Mouse (Mus musculus) embryonic fibroblast, embryonic 13.5 days (primary cell): Measurements from ENCODE around the gene Mpig6b. TPM values are rescaled to one million over a fixed set of nuclear protein-coding genes. Genes with fewer than 3 reads are reported as not detected.

Source experiments
- H3K27ac ChIP-seq: 2 replicates; pipeline ENCODE4 v1.5.1; 2012; ENCODE audit warnings: low read length, control low read depth, inconsistent platforms; ENCODE audit not compliant: insufficient read depth
- H3K4me1 ChIP-seq: 2 replicates; pipeline ENCODE4 v1.6.1; 2011; ENCODE audit warnings: low read length; ENCODE audit not compliant: control insufficient read depth, insufficient read depth
- H3K4me3 ChIP-seq: 2 replicates; pipeline ENCODE4 v1.5.1; 2011; ENCODE audit warnings: mild to moderate bottlenecking, control low read depth, low read length; ENCODE audit not compliant: insufficient read depth
- CTCF ChIP-seq: IDR thresholded peaks from 2 replicates; pipeline ENCODE4 v1.5.1; 2011; ENCODE audit warnings: mild to moderate bottlenecking, control low read depth, low read length, moderate library complexity, borderline replicate concordance; ENCODE audit not compliant: insufficient read depth
- POLR2A ChIP-seq: IDR thresholded peaks from 2 replicates; pipeline ENCODE4 v1.6.1; 2011; ENCODE audit warnings: low read depth, mild to moderate bottlenecking, control low read depth, low read length, moderate library complexity
- polyA plus RNA-seq: library from polyadenylated mRNA; stranded (reverse); fragments of >200 nt; gene quantifications from 2 replicates; pipeline ENCODE4 v1.2.4, GENCODE M21; 2011; ENCODE audit warnings: low read depth; ENCODE audit not compliant: missing spikeins, insufficient read length

Gene Mpig6b
- 0.22 TPM in 1 of 2 replicates, not detected in the other for polyA plus RNA-seq

DNA sequence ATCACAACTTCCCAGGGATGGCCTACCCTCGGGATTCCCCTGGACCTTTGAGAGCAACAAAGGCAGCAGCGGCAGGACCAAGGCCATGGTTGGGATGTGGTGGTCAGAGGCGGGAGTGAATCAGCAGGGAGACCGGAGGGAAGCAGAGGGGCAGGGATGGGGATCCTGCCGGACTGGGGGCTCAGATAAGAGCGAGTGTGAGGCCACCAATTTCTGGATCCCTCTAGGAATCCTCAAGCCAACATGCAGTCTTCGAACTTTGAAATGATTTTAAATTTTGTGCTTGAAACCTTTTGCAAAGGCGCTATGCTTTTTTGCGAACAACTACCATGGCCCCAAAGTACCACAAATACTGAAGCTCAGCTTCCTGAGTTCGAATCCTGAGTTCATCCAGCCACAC, at the start of gene Mpig6b:
Mpig6b (minus strand) TSS at position 101 of the 400 bp plus-strand sequence.
- H3K4me1 ChIP-seq, result no peaks in the 10 kb centered on the region
- no peak within 1 kb of the TSS for H3K4me3 ChIP-seq
- TF ChIP-seq CTCF (no peak), POLR2A (no peak)
- H3K27ac ChIP-seq, result no peak within 1 kb of the TSS

DNA sequence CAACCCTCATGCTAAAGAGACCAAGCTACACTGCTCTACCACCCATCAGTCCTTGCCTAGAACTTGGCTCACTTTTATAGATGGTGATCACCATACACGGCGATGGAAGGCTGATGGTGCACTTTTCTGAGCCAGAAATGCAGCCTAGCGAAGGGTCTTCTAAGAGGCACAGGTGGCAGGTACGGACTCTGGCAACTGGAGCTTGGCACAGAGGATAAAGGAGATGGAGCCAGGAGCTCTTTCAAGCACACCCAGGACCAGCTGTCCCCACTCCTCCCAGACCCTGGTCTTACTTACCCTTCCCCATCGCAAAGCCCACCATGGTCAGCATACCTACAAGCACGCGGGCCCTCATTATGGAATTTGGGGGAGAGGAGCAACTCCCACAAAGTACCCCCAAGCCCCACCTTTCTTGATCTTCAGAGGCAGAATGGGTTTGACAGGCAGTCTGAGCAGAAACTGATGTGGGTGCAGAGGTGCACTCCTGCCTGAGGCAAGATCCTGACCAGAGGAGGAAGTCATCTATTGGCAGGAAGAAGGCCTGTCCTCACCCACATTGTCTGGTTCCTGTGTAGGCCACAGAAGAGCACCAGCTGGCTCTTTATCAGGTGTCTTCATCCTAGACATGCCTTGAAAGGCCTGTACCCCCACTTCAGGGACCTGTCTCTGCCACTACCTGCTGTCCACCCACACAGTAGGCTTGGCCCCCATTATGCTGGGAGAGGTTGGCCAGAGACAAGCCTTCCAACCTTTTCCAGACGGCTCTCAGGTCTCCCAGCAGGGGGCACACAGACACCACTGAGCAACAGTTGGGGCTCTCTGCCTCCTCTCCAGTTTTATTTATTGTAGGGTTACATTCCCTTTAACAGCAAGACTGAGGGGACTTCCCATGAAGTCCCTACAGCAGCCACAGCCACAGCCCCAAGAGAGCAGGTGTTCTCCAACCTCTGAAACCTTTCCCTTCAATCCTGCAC, 49.3 kb upstream of the Mpig6b start, which contains the start of gene Ly6g5b:
Ly6g5b (minus strand) TSS at position 383 of the 974 bp plus-strand sequence.
- TF ChIP-seq CTCF (0 out of 2 replicates have a peak, but pooled peaks have one; percentile 2), POLR2A (no peak)
- Histone ChIP-seq H3K4me1 (no peaks in the 10 kb centered on the region), H3K27ac (no peak within 1 kb of the TSS), H3K4me3 (no peak within 1 kb of the TSS)

DNA sequence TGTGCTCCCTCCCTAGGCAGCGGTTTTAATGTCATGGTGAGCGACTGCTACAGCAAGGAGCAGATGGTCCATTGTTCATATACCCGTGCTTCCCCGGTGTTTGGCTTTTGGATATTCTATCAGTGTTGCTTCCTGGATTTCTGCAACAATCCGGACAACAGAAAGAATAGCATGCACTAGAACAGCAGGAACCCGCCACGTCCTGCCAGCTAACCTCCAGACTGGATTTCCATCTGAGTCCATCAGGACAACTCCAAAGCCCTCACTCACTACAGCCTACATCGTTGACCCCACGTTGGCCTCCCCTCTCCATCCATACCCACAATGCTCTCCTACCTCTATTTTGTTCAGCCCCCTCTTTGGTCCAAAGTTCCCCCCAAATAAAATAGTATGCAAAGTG, 45.8 kb upstream of the Mpig6b start:
- H3K4me1 ChIP-seq, result no peaks in the 10 kb centered on the region
- no peak overlapping the region for H3K27ac ChIP-seq
- H3K4me3 ChIP-seq, result no peak overlapping the region
- no peak for TF ChIP-seq CTCF
- TF ChIP-seq POLR2A, result no peak

DNA sequence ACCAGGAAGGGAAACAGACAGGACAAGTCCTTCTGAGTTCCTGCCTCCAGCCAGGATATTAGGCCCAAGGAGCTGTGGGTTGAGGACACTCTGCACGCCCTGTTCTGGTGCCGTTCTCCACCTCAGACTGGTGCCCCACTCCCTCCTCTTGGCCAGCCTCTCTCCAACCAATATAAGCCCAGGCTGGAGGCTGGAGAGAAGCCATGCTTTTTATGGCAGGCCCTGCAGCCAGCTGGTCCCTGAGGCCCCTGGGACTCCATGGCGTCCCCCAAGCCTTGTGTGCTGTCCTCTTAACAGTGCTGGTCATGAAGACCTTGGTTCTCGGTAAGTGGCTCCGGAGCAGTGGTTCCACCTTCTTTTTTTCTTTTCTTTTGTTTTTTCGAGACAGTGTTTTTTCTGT, 42.1 kb upstream of the Mpig6b start, which contains the start of gene Ly6g5c:
Ly6g5c (plus strand) TSS at position 183 of the 400 bp plus-strand sequence.
- TF ChIP-seq CTCF, result no peak
- no peak for TF ChIP-seq POLR2A
- H3K27ac ChIP-seq, result no peak within 1 kb of the TSS

DNA sequence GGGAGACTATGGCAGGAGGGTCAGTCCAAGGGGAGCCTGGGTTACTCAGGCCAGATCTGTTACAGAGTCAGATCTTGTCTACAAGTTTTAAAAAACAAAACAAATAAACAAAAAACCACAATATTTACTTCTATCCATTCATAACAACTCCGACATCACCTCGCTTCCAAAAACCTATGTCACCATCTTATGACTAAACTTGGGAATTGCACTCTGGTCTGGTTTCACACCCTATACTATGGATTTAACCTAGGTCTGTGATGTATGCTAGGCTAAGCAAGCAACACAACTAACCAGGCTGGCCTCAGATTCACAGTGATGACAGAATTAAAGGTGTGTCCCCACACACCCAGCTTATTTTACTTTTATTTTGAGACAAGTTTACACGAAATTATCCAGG, 40.5 kb upstream of the Mpig6b start:
- Histone ChIP-seq H3K4me1 (no peaks in the 10 kb centered on the region), H3K27ac (no peak overlapping the region), H3K4me3 (no peak overlapping the region)
- TF ChIP-seq POLR2A (no peak), CTCF (no peak)

More for the DNA sequence above, 42.1 kb upstream of the Mpig6b start, which contains the start of gene Ly6g5c:
- no peaks in the 10 kb centered on the region for H3K4me1 ChIP-seq
- H3K4me3 ChIP-seq, result no peak within 1 kb of the TSS

DNA sequence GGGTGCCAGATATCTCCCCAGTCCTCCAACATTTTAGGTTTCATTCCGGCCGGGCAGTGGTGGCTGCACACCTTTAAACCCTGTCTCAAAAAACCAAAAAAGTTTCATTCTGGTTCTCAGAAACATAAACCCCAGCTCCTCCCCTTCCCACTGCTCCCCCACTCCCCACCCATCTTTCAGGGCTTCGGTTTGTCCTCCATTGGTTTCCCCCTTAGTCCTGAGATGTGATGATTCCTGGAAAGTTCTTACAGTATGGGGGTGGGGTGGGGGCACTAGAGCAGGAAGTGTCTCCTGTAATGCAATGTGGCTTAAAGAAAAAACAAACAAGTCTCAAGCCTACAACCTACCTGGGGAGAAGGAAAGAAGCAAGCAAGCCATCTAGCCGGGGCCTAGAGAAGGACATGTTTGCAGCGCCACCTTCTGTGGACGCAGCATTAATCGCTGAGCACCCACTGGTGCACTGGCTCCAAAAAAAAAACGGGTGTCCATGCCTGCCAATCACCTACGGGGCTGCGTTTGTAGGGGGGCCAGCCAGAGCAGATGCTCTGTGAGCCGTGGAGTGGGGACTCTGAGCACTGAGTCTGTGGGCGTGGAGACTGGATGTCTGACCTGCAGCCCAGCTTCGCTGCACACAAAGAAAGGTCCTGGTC, 39.9 kb upstream of the Mpig6b start:
- Histone ChIP-seq H3K4me1 (no peaks in the 10 kb centered on the region), H3K4me3 (no peak overlapping the region), H3K27ac (no peak overlapping the region)
- TF ChIP-seq CTCF (peak; percentile 64; the same call in 1 of the 2 replicates), POLR2A (no peak)

DNA sequence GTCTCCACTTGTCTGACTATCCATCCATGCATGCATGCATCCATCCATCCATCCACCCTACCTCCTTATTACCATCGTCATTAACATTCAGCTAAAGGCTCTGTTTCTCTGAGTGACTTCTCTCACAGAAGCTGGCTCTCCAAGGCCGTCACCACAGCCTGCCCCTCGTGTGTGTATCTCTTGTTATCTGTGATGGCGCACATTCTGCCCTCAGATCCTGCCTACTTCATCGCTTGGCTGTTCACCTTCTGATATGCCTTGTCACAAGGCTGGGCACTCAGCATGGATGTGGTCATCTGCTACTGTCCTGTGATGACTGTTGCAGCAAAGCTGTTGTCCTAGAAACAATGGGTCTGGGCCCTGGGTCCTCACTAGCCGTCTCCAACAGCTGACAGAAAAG, 38.8 kb upstream of the Mpig6b start:
- H3K27ac ChIP-seq, result no peak overlapping the region
- TF ChIP-seq CTCF, result no peak
- no peak for TF ChIP-seq POLR2A
- no peak overlapping the region for H3K4me3 ChIP-seq
- H3K4me1 ChIP-seq, result no peaks in the 10 kb centered on the region

DNA sequence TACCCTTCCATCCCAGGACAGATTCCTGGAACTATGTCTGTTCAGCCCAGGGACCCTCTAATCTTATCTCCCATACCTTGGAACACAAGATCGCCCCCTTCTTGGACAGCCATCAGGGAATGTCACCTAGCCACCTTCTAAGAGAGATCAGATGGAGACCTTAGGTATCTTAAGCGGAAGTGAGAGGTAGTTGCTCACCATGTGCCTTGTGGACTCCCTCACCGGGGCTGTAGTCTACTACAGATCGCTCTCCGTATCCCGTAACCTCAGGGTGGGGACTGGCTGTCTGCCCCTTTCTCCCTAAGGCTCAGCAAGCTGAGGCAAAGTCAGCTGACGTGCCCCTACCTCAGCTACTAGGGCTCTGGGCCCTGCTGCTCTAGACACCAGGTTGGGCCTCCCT, 38.1 kb upstream of the Mpig6b start:
- no peaks in the 10 kb centered on the region for H3K4me1 ChIP-seq
- no peak overlapping the region for H3K27ac ChIP-seq
- no peak overlapping the region for H3K4me3 ChIP-seq
- TF ChIP-seq CTCF (no peak), POLR2A (no peak)

DNA sequence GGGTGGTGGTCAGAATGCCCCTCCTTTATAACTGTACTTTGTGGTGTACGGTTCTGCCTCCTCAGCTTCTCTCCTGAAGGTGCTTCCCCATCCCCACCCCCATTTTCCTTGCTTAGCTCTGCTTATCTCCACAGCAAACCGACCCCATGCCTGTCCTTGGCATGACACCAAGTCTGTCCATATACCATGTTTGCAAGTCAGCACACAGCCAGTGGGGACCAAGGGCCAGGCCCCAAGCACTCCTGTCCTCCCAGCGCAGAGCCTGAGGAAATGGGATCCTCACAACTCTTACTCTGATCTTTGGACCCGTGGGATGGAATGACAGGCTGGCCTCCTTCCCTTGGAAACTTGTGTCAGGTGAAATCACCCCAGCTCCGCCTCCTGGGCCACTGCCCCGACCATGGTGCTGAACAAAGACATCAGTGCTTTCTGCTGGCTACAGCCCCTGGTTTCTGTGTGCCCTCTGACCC, 37.3 kb upstream of the Mpig6b start:
- Histone ChIP-seq H3K4me3 (no peak overlapping the region), H3K4me1 (no peaks in the 10 kb centered on the region), H3K27ac (no peak overlapping the region)
- no peak for TF ChIP-seq CTCF
- no peak for TF ChIP-seq POLR2A
